Mouse (Mus musculus) testis, adult 2 months (tissue): ENCODE measurements around the gene Zfyve1.
"Not testable (repeated sequence)": the region's sequence is repeated elsewhere in the genome, so short reads cannot be mapped to it uniquely, and the experiment has no call there.

Experiments used
- CTCF ChIP-seq: fragments of 200-500 bp; IDR thresholded peaks from 2 replicates; pipeline ENCODE4 v1.5.1; 2012; ENCODE audit warnings: low read depth, mild to moderate bottlenecking, inconsistent platforms, low read length, moderate library complexity; ENCODE audit not compliant: control insufficient read depth, insufficient read depth, insufficient replicate concordance
- POLR2A ChIP-seq: fragments of 200-500 bp; IDR thresholded peaks from 2 replicates; pipeline ENCODE4 v1.6.1; 2012; ENCODE audit warnings: low read depth, mild to moderate bottlenecking, inconsistent platforms, low read length, moderate library complexity; ENCODE audit not compliant: control insufficient read depth

GRCm38 (mm10) chr12:83630936-83631335 lies 33.9 kb upstream of the Zfyve1 start, which contains the start of gene Rbm25:
- not testable (repeated sequence) for TF ChIP-seq POLR2A, CTCF
